Mouse (Mus musculus) heart, postnatal 0 days (tissue): Measurements from ENCODE around the gene Olfr543.

ENCODE experiments used
- CTCF ChIP-seq: IDR thresholded peaks from 2 replicates; pipeline ENCODE4 v1.5.1; 2016; ENCODE audit warnings: antibody characterized with exemption, control low read depth, low read depth
- EP300 ChIP-seq: IDR thresholded peaks from 2 replicates; pipeline ENCODE4 v1.6.1; 2016; ENCODE audit warnings: antibody characterized with exemption, low read depth

GRCm38 (mm10) chr7:102516261-102517050 is 35.0 kb upstream of the Olfr543 start:
- no peak for TF ChIP-seq CTCF
- no peak for TF ChIP-seq EP300
